Mouse (Mus musculus) MEL (cell line): ENCODE measurements around the gene Mok. TPM values are rescaled to one million over a fixed set of nuclear protein-coding genes. Genes with fewer than 3 reads are reported as not detected.

Source experiments
- DNase-seq: peaks from one replicate; pipeline ENCODE4 v3.0.0; 2011; ENCODE audit warnings: low read depth, low spot score
- H3K27ac ChIP-seq: 2 replicates; pipeline ENCODE4 v1.5.1; 2012; ENCODE audit warnings: low read depth, mild to moderate bottlenecking, control low read depth, low read length, moderate library complexity; ENCODE audit not compliant: control insufficient read depth
- H3K27me3 ChIP-seq, 2 experiments: fragments of 150-350 bp in 1 of 2; sonication (generic) in 1 of 2; 2 replicates each; pipeline ENCODE4 v1.6.1; 2012; ENCODE audit warnings: low read length in 2 of 2, mild to moderate bottlenecking in 2 of 2, improper control_type of control experiment in 1 of 2, moderate library complexity in 1 of 2; ENCODE audit not compliant: insufficient read depth in 2 of 2, control insufficient read depth in 1 of 2
- H3K36me3 ChIP-seq, 2 experiments: 2 replicates each; pipeline ENCODE4 v1.6.1; 2012 to 2014; ENCODE audit warnings: low read length in 2 of 2, improper control_type of control experiment in 1 of 2, inconsistent platforms in 1 of 2, mild to moderate bottlenecking in 1 of 2; ENCODE audit not compliant: insufficient read depth in 2 of 2, control insufficient read depth in 1 of 2
- H3K4me1 ChIP-seq, 2 experiments: fragments of 150-350 bp in 1 of 2; sonication (generic) in 1 of 2; 2 replicates each; pipeline ENCODE4 v1.6.1; 2012; ENCODE audit warnings: low read length in 2 of 2, improper control_type of control experiment in 1 of 2, mild to moderate bottlenecking in 1 of 2; ENCODE audit not compliant: insufficient read depth in 2 of 2, control insufficient read depth in 1 of 2
- H3K4me3 ChIP-seq, 2 experiments: fragments of 150-350 bp in 1 of 2; sonication (generic) in 1 of 2; 2 replicates each; pipeline ENCODE4 v1.5.1; 2012; ENCODE audit warnings: low read depth in 2 of 2, low read length in 2 of 2, mild to moderate bottlenecking in 2 of 2, moderate library complexity in 2 of 2, control low read depth in 1 of 2, improper control_type of control experiment in 1 of 2; ENCODE audit not compliant: control insufficient read depth in 1 of 2, insufficient read depth in 1 of 2
- H3K79me2 ChIP-seq: 2 replicates; pipeline ENCODE4 v1.6.1; 2012; ENCODE audit warnings: mild to moderate bottlenecking, low read length, moderate library complexity; ENCODE audit not compliant: control insufficient read depth, poor library complexity, insufficient read depth
- H3K9ac ChIP-seq: 2 replicates; pipeline ENCODE4 v1.6.1; 2012; ENCODE audit warnings: low read depth, mild to moderate bottlenecking, control low read depth, low read length, moderate library complexity; ENCODE audit not compliant: control insufficient read depth, poor library complexity, severe bottlenecking
- H3K9me3 ChIP-seq: fragments of 150-350 bp; sonication (generic); replicated peaks from 2 replicates; pipeline ENCODE4 v1.6.1; 2012; ENCODE audit warnings: mild to moderate bottlenecking, low read length, improper control_type of control experiment, moderate library complexity; ENCODE audit not compliant: insufficient read depth
- CHD2 ChIP-seq: IDR thresholded peaks from 2 replicates; pipeline ENCODE4 v1.6.1; 2011; ENCODE audit warnings: low read length, improper control_type of control experiment
- CTCF ChIP-seq, 3 experiments: IDR thresholded peaks in 2 of 3; conservative IDR thresholded peaks in 1 of 3; 2 replicates each; pipeline ENCODE4 v1.5.1; 2011 to 2012; ENCODE audit warnings: low read length in 3 of 3, low read depth in 2 of 3, mild to moderate bottlenecking in 2 of 3, improper control_type of control experiment in 1 of 3, inconsistent platforms in 1 of 3, mixed read lengths in 1 of 3, moderate library complexity in 1 of 3; ENCODE audit not compliant: control insufficient read depth in 1 of 3, insufficient read depth in 1 of 3, poor library complexity in 1 of 3, severe bottlenecking in 1 of 3
- E2F4 ChIP-seq: IDR thresholded peaks from 2 replicates; pipeline ENCODE4 v1.6.1; 2011; ENCODE audit warnings: low read depth, low read length, improper control_type of control experiment, borderline replicate concordance
- ELF1 ChIP-seq: IDR thresholded peaks from 2 replicates; pipeline ENCODE4 v1.6.1; 2014; ENCODE audit warnings: low read depth, mild to moderate bottlenecking, inconsistent platforms, low read length, improper control_type of control experiment, moderate library complexity
- GABPA ChIP-seq: IDR thresholded peaks from 2 replicates; pipeline ENCODE4 v1.6.1; 2012; ENCODE audit warnings: low read depth, mild to moderate bottlenecking, inconsistent platforms, low read length, improper control_type of control experiment, moderate library complexity
- GATA1 ChIP-seq: IDR thresholded peaks from 2 replicates; pipeline ENCODE4 v1.6.1; 2011; ENCODE audit warnings: low read depth, low read length, improper control_type of control experiment
- HCFC1 ChIP-seq: IDR thresholded peaks from 2 replicates; pipeline ENCODE4 v1.6.1; 2012; ENCODE audit warnings: low read depth, mild to moderate bottlenecking, inconsistent platforms, low read length, improper control_type of control experiment, moderate library complexity
- KAT2A ChIP-seq: conservative IDR thresholded peaks from 2 replicates; pipeline ENCODE4 v1.6.1; 2012; ENCODE audit warnings: low read depth, low read length, improper control_type of control experiment, inconsistent platforms
- MAFK ChIP-seq: IDR thresholded peaks from 2 replicates; pipeline ENCODE4 v1.6.1; 2011; ENCODE audit warnings: low read depth, mild to moderate bottlenecking, low read length, improper control_type of control experiment, borderline replicate concordance
- MAZ ChIP-seq: IDR thresholded peaks from 2 replicates; pipeline ENCODE4 v1.6.1; 2012; ENCODE audit warnings: low read depth, mild to moderate bottlenecking, inconsistent platforms, low read length, improper control_type of control experiment
- MYC ChIP-seq: IDR thresholded peaks from 2 replicates; pipeline ENCODE4 v1.6.1; 2011; ENCODE audit warnings: low read depth, mild to moderate bottlenecking, low read length, improper control_type of control experiment, moderate library complexity
- POLR2A ChIP-seq, 2 experiments: IDR thresholded peaks; 2 replicates each; pipeline ENCODE4 v1.6.1; 2011 to 2012; ENCODE audit warnings: low read length in 2 of 2, mild to moderate bottlenecking in 2 of 2, control low read depth in 1 of 2, improper control_type of control experiment in 1 of 2, low read depth in 1 of 2, moderate library complexity in 1 of 2; ENCODE audit not compliant: control insufficient read depth in 1 of 2, insufficient read depth in 1 of 2, poor library complexity in 1 of 2
- POLR2AphosphoS2 ChIP-seq: IDR thresholded peaks from 2 replicates; pipeline ENCODE4 v1.6.1; 2011; ENCODE audit warnings: low read length, improper control_type of control experiment
- POLR2AphosphoS5 ChIP-seq: IDR thresholded peaks from 2 replicates; pipeline ENCODE4 v1.6.1; 2012; ENCODE audit warnings: low read depth, borderline replicate concordance, mild to moderate bottlenecking, inconsistent platforms, low read length, moderate library complexity, mixed read lengths
- RCOR1 ChIP-seq: IDR thresholded peaks from 2 replicates; pipeline ENCODE4 v1.6.1; 2012; ENCODE audit warnings: low read depth, mild to moderate bottlenecking, inconsistent platforms, low read length, improper control_type of control experiment
- SMC3 ChIP-seq: IDR thresholded peaks from 2 replicates; pipeline ENCODE4 v1.6.1; 2011; ENCODE audit warnings: low read depth, low read length, improper control_type of control experiment
- TCF12 ChIP-seq: IDR thresholded peaks from 2 replicates; pipeline ENCODE4 v1.6.1; 2014; ENCODE audit warnings: low read depth, mild to moderate bottlenecking, inconsistent platforms, low read length, improper control_type of control experiment, moderate library complexity
- USF2 ChIP-seq, 2 experiments: IDR thresholded peaks; 2 replicates each; pipeline ENCODE4 v1.6.1; 2011 to 2012; ENCODE audit warnings: improper control_type of control experiment in 2 of 2, low read length in 2 of 2, borderline replicate concordance in 1 of 2, inconsistent platforms in 1 of 2, low read depth in 1 of 2, mild to moderate bottlenecking in 1 of 2; ENCODE audit not compliant: insufficient read depth in 1 of 2
- ZNF384 ChIP-seq: IDR thresholded peaks from 2 replicates; pipeline ENCODE4 v1.6.1; 2012; ENCODE audit warnings: low read depth, mild to moderate bottlenecking, inconsistent platforms, low read length, improper control_type of control experiment
- polyA plus RNA-seq, 2 experiments: library from polyadenylated mRNA; stranded (reverse) in 1 of 2; unstranded in 1 of 2; fragments of >175 nt in 1 of 2; fragments of >200 nt in 1 of 2; gene quantifications; 2 replicates each; pipeline versions ENCODE4 v1.2.1 to v1.2.4; 2012; ENCODE audit warnings: low replicate concordance in 2 of 2, low read depth in 1 of 2; ENCODE audit not compliant: insufficient read length in 2 of 2, insufficient read depth in 1 of 2, missing spikeins in 1 of 2
- total RNA-seq: library from RNA; depleted of rRNA; stranded (reverse); fragments of 300-350 nt; gene quantifications from 2 replicates; pipeline ENCODE4 v1.2.3, GENCODE M21; 2012

The Mok gene
- total and polyA plus RNA-seq, 3 experiments: 0.39 to 1.6 TPM; not detected in 1

GRCm38 (mm10) chr12:110808430-110808829 is 32.3 kb downstream of the Mok start:
- H3K9me3 ChIP-seq: no peaks in the 10 kb centered on the region
- H3K79me2 ChIP-seq: no peaks in the 10 kb centered on the region
- no peak for TF ChIP-seq MAZ
- no peak for TF ChIP-seq HCFC1
- no peak for TF ChIP-seq GATA1
- TF ChIP-seq SMC3: no peak
- no peak for TF ChIP-seq RCOR1
- TF ChIP-seq KAT2A: no peak
- no peak for TF ChIP-seq CHD2
- TF ChIP-seq POLR2AphosphoS2: no peak
- no peak for TF ChIP-seq USF2 (IDR thresholded peaks at IDR 0.05; ENCODE audit: borderline replicate concordance in 1 of 2, insufficient read depth in 1 of 2, low read depth in 1 of 2, low read length in 2 of 2)
- no peak for TF ChIP-seq POLR2A (IDR thresholded peaks at IDR 0.05; ENCODE audit: control insufficient read depth in 1 of 2, insufficient read depth in 1 of 2, low read depth in 1 of 2, low read length in 2 of 2, poor library complexity in 1 of 2)
- no peak for TF ChIP-seq MAFK
- no peak for TF ChIP-seq MYC
- TF ChIP-seq ZNF384: no peak
- no peak for TF ChIP-seq TCF12
- TF ChIP-seq ELF1: no peak
- TF ChIP-seq GABPA: no peak
- TF ChIP-seq POLR2AphosphoS5: no peak
- TF ChIP-seq E2F4: no peak
- H3K4me1 ChIP-seq: no peaks in the 10 kb centered on the region
- H3K27me3 ChIP-seq: no peaks in the 10 kb centered on the region
- H3K36me3 ChIP-seq: no peaks in the 10 kb centered on the region
- H3K4me3 ChIP-seq: no peak overlapping the region
- DNase-seq: no peak
- H3K9ac ChIP-seq: no peak overlapping the region
- H3K27ac ChIP-seq: no peak overlapping the region

- Histone ChIP-seq H3K27me3 (no peaks in the 10 kb centered on the region), H3K9me3 (no peaks in the 10 kb centered on the region), H3K79me2 (no peaks in the 10 kb centered on the region), H3K27ac (no peak overlapping the region), H3K36me3 (no peaks in the 10 kb centered on the region), H3K4me3 (no peak overlapping the region), H3K4me1 (no peaks in the 10 kb centered on the region), H3K9ac (no peak overlapping the region)
- TF ChIP-seq ZNF384: no peak
- 0 out of 2 replicates have a peak, but pooled peaks have one; percentile 22 for TF ChIP-seq SMC3
- peak in 2 of 3 experiments; percentile 27 to 29; a peak in 3 of 6 replicates for TF ChIP-seq CTCF (IDR thresholded peaks at IDR 0.05 in 2 of 3, conservative IDR thresholded peaks at IDR 0.05 in 1 of 3; ENCODE audit: control insufficient read depth in 1 of 3, insufficient read depth in 1 of 3, low read depth in 2 of 3, low read length in 3 of 3, poor library complexity in 1 of 3, severe bottlenecking in 1 of 3)
- DNase-seq: no peak
Observed at GRCm38 (mm10) chr12:110806301-110806970, 34.3 kb downstream of the Mok start.
